Mouse (Mus musculus): ENCODE results near the gene Vmn1r132. TPM values are rescaled to one million over a fixed set of nuclear protein-coding genes. Genes with fewer than 3 reads are reported as not detected.
"Not testable (repeated sequence)": the region's sequence is repeated elsewhere in the genome, so short reads cannot be mapped to it uniquely, and the experiment has no call there.

Vmn1r132 gene
- polyA plus RNA-seq (2015; fragmentation: Nextera tagmentation; extraction: Ambion mirVana) = not detected in 2 replicates

- H3K36me3 ChIP-seq (ENCODE audit: control insufficient read depth, insufficient read depth, low read length); H3K9ac ChIP-seq (ENCODE audit: low read depth, low read length); H3K27me3 ChIP-seq (replicated peaks; ENCODE audit: control insufficient read depth, insufficient read depth, low read length); H3K4me2 ChIP-seq (ENCODE audit: low read length); ATAC-seq; H3K4me3 ChIP-seq (ENCODE audit: low read length); H3K4me1 ChIP-seq (ENCODE audit: control insufficient read depth, insufficient read depth, low read depth, low read length); H3K27ac ChIP-seq (ENCODE audit: low read depth, low read length); H3K9me3 ChIP-seq (ENCODE audit: control insufficient read depth, low read length): not testable (repeated sequence)
- no CpG with 5 or more reads among the region's 3 CpGs for WGBS
Observed at GRCm38 (mm10) chr7:21613792-21614191, at the start of gene Vmn1r132. TSS of gene Vmn1r132 (plus strand) at chr7:21614092.

Other genes with a start within 250 kb of the Vmn1r132 start
- gene Gm6882, start 181.3 kb upstream of the Vmn1r132 start, polyA plus RNA-seq (2015; fragmentation: Nextera tagmentation; extraction: Ambion mirVana) = not detected in 2 replicates
- not detected in 2 replicates for gene Vmn1r130, start 102.3 kb upstream of the Vmn1r132 start, polyA plus RNA-seq (2015; fragmentation: Nextera tagmentation; extraction: Ambion mirVana)
- not detected in 2 replicates for gene Vmn1r131, start 68.0 kb upstream of the Vmn1r132 start, polyA plus RNA-seq (2015; fragmentation: Nextera tagmentation; extraction: Ambion mirVana)
- not detected in 2 replicates for gene Gm4175, start 147.4 kb downstream of the Vmn1r132 start, polyA plus RNA-seq (2015; fragmentation: Nextera tagmentation; extraction: Ambion mirVana)
- gene Gm4177, start 182.6 kb downstream of the Vmn1r132 start, polyA plus RNA-seq (2015; fragmentation: Nextera tagmentation; extraction: Ambion mirVana) = not detected in 2 replicates
- not detected in 2 replicates for gene Vmn1r135, start 218.3 kb downstream of the Vmn1r132 start, polyA plus RNA-seq (2015; fragmentation: Nextera tagmentation; extraction: Ambion mirVana)
- gene Gm5725, start 230.2 kb downstream of the Vmn1r132 start, polyA plus RNA-seq (2015; fragmentation: Nextera tagmentation; extraction: Ambion mirVana) = not detected in 2 replicates

Measured in hindbrain, embryonic 16.5 days (tissue).